Mouse (Mus musculus) embryonic fibroblast, embryonic 13.5 days (primary cell): ENCODE measurements at regions not wholly inside any gene's neighbourhood (a gene's known extent, or its start where the extent isn't known, plus 50 kb on each side); places are given as distances from the start of the nearest gene placed in this dataset.
A peak's percentile ranks its signal among the peaks of the same experiment; 100 is the strongest.

Experiments used
- CTCF ChIP-seq: IDR thresholded peaks from 2 replicates; pipeline ENCODE4 v1.5.1; 2011; ENCODE audit warnings: mild to moderate bottlenecking, control low read depth, low read length, moderate library complexity, borderline replicate concordance; ENCODE audit not compliant: insufficient read depth
- POLR2A ChIP-seq: IDR thresholded peaks from 2 replicates; pipeline ENCODE4 v1.6.1; 2011; ENCODE audit warnings: low read depth, mild to moderate bottlenecking, control low read depth, low read length, moderate library complexity

DNA sequence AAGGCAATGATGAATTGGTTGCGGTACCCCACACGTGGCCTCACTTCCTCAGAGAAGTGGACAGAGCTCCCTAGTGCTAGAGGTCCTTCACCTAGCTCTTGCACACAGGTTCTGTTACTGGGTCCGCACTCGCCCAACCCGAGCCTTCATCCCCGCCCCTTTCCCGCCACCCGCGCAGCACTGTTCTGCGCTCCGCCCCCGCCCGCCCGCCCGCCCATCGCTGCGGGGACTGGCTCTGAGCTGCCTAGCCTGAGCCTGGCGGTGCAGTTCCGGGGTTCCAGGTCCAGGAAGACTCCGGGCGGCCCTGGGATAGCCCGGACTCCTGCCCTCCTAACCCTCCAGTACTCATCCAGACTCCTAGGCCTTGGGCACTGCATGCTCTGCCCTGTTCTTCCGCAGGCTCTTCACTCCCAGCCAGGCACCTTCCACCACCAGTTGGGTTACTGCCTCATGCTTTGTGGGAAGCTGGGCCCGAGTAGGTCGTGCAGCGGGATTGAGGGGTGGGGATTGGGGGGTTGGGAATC, 243.3 kb downstream of the Tex13c3 start:
- TF ChIP-seq CTCF = no peak
- peak; percentile 46 for TF ChIP-seq POLR2A
